15 mouse cellular contexts compared by ENCODE assay signal in the genomic region with DNA sequence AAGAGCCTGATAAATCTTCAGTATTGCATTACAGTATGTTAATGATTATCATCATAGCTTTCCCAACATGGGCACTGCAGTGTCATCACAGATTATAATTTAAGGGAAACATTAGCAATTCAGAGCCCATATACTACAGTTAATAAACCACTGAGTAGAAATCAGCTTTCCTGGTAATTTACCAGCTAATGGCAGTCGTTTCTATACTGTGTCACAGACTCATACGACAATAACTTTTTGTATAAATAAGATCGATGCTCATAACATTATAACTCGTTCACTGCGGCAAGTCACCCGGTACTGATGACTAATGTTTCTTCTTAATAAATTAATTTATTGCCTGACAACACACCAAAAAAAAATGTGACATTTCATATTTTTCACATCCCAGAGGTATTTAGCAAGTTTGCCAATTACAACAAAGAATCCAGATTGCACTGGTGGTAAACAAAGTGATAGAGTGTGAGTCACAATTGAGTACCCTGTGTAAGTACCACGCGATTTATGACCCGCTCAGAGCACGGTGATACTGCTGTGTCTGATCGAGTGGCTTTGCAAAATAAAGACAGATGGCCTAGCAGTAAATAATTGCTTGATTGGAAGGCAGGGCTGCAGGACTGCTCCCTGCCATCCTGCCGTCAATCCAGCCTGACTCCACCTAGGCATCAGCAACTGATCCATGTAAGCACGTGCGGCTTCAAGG. TPM values are rescaled to one million over a fixed set of nuclear protein-coding genes. Genes with fewer than 3 reads are reported as not detected.
DNase-seq lines count a peak whose midpoint lies in the region; ATAC-seq and TF ChIP-seq lines count a peak whose summit lies in the region.
"Had no signal": no experiment of that assay in that cellular context is flagged by ENCODE, and none has a peak within 500 bp of the region (broad histone marks: within the 10 kb centered on the region; RNA-seq: fewer than 3 reads in every experiment).

No protein-coding gene starts in this region.

- 63% methylated on average over 14 of the region's 14 CpGs for WGBS in intestine, embryonic 15.5 days
- WGBS in intestine, embryonic 16.5 days = 63% methylated on average over 14 of the region's 14 CpGs

- no peaks in the 10 kb centered on the region for H3K27me3 ChIP-seq in intestine, embryonic 15.5 days (replicated peaks)
- H3K27me3 ChIP-seq in intestine, embryonic 16.5 days (replicated peaks; ENCODE audit: control insufficient read depth, insufficient read depth, low read length) = no peaks in the 10 kb centered on the region
- H3K27me3 ChIP-seq in myocyte (ENCODE audit: control insufficient read depth, insufficient read depth, insufficient read length) = no peaks in the 10 kb centered on the region
- H3K27me3 ChIP-seq: kidney, embryonic 15.5 days; limb, embryonic 15.5 days had no signal

- peak; percentile 34 for DNase-seq in Muller cell, postnatal 12 days (ENCODE audit: inconsistent ontology term)
- DNase-seq in embryo, embryonic 11 days = peak; percentile 15
- no peak for DNase-seq in adrenal gland, postnatal 10 days
- DNase-seq: heart, postnatal 10 days; lung, embryonic 14.5 days; midbrain, embryonic 14.5 days had no signal

- H3K27ac ChIP-seq in intestine, embryonic 15.5 days = no peak overlapping the region
- no peak overlapping the region for H3K27ac ChIP-seq in intestine, embryonic 16.5 days (ENCODE audit: low read length)
- H3K27ac ChIP-seq: kidney, embryonic 15.5 days; left cerebral cortex, adult 2 months; limb, embryonic 15.5 days had no signal

- TF ChIP-seq POLR2A in myocyte (IDR thresholded peaks at IDR 0.05; ENCODE audit: insufficient read length, low read depth) = no peak

- no peak overlapping the region for H3ac ChIP-seq in myocyte (ENCODE audit: control insufficient read depth, insufficient read length)

- no peaks in the 10 kb centered on the region for H3K36me3 ChIP-seq in intestine, embryonic 15.5 days
- no peaks in the 10 kb centered on the region for H3K36me3 ChIP-seq in intestine, embryonic 16.5 days (ENCODE audit: control insufficient read depth, insufficient read depth, low read length)
- no peaks in the 10 kb centered on the region for H3K36me3 ChIP-seq in myocyte (ENCODE audit: control insufficient read depth, insufficient read depth)
- H3K36me3 ChIP-seq: kidney, embryonic 15.5 days; limb, embryonic 15.5 days had no signal

- no peak overlapping the region for H3K4me2 ChIP-seq in intestine, embryonic 15.5 days (replicated peaks)
- no peak overlapping the region for H3K4me2 ChIP-seq in intestine, embryonic 16.5 days (ENCODE audit: low read depth, low read length)
- no peak overlapping the region for H3K4me2 ChIP-seq in myocyte (ENCODE audit: low read depth)
- H3K4me2 ChIP-seq: kidney, embryonic 15.5 days; limb, embryonic 15.5 days; lung, embryonic 14.5 days had no signal

- H3K4me3 ChIP-seq in intestine, embryonic 15.5 days (replicated peaks) = no peak overlapping the region
- H3K4me3 ChIP-seq in intestine, embryonic 16.5 days (ENCODE audit: low read length) = no peak overlapping the region
- no peak overlapping the region for H3K4me3 ChIP-seq in myocyte
- H3K4me3 ChIP-seq: kidney, embryonic 15.5 days; left cerebral cortex, adult 2 months; limb, embryonic 15.5 days had no signal

- no peaks in the 10 kb centered on the region for H3K9me3 ChIP-seq in intestine, embryonic 15.5 days
- no peaks in the 10 kb centered on the region for H3K9me3 ChIP-seq in intestine, embryonic 16.5 days (ENCODE audit: control insufficient read depth, low read length)
- H3K9me3 ChIP-seq: kidney, embryonic 15.5 days; limb, embryonic 15.5 days had no signal

- H3K4me1 ChIP-seq in intestine, embryonic 15.5 days (replicated peaks) = no peaks in the 10 kb centered on the region
- H3K4me1 ChIP-seq in intestine, embryonic 16.5 days (ENCODE audit: control insufficient read depth, insufficient read depth, low read length) = no peaks in the 10 kb centered on the region; the same call in 1 of the 2 replicates
- H3K4me1 ChIP-seq: limb, embryonic 15.5 days had no signal

- H3K9ac ChIP-seq in intestine, embryonic 15.5 days = no peak overlapping the region
- H3K9ac ChIP-seq in intestine, embryonic 16.5 days (ENCODE audit: low read depth, low read length) = no peak overlapping the region
- H3K9ac ChIP-seq: kidney, embryonic 15.5 days; limb, embryonic 15.5 days; lung, embryonic 14.5 days had no signal

- H3K79me2 ChIP-seq in myocyte (ENCODE audit: control insufficient read depth, insufficient read depth) = no peaks in the 10 kb centered on the region

- 0 out of 2 replicates have a peak, but pooled peaks have one; percentile 10 for ATAC-seq in intestine, embryonic 15.5 days
- no peak; the same call in 1 of the 2 replicates for ATAC-seq in intestine, embryonic 16.5 days
- no peak for ATAC-seq in activated CD4-positive, CD25-positive, alpha-beta regulatory T cell, adult 4 months

TF ChIP-seq in myocyte, 11 proteins besides CTCF, POLR2A, EP300 and RAD21:
- TF ChIP-seq MYOD1 (IDR thresholded peaks at IDR 0.05; ENCODE audit: control insufficient read depth in 1 of 3, insufficient read length in 2 of 3, low read depth in 2 of 3) (no peak), CEBPB (IDR thresholded peaks at IDR 0.05; ENCODE audit: insufficient read depth, poor library complexity, severe bottlenecking) (peak; percentile 37; the same call in 1 of the 2 replicates)

RNA-seq across cellular contexts. Expression of gene Dut, which starts 37.9 kb away (rescaled TPM):
- polyA plus RNA-seq in intestine, embryonic 15.5 days (2015; fragmentation: Nextera tagmentation; extraction: Ambion mirVana) = 119 and 134 TPM in 2 replicates
- polyA plus RNA-seq in intestine, embryonic 16.5 days (2015; fragmentation: Nextera tagmentation; extraction: Ambion mirVana) = 95.2 and 110 TPM in 2 replicates
- polyA plus RNA-seq in myocyte (2012; fragmentation: generic; extraction: Trizol) = 57.1 TPM
- polyA plus RNA-seq in activated CD4-positive, CD25-positive, alpha-beta regulatory T cell, adult 4 months (2017; shearing (Covaris generic)) = 10 to 100 TPM; 79.4 to 92.9 TPM
- total RNA-seq in adrenal gland, postnatal 10 days (2021) = 10 to 100 TPM; 40.3 to 53.8 TPM

RNA-seq across cellular contexts. Expression of gene Slc12a1, which starts 56.7 kb away (rescaled TPM):
- not detected in 2 replicates for polyA plus RNA-seq in intestine, embryonic 15.5 days (2015; fragmentation: Nextera tagmentation; extraction: Ambion mirVana)
- not detected in 2 replicates for polyA plus RNA-seq in intestine, embryonic 16.5 days (2015; fragmentation: Nextera tagmentation; extraction: Ambion mirVana)
- 0.01 TPM for polyA plus RNA-seq in myocyte (2012; fragmentation: generic; extraction: Trizol)
- under 1 TPM in 1 of 2 experiments, not detected in 1; 0.17 TPM for polyA plus RNA-seq in activated CD4-positive, CD25-positive, alpha-beta regulatory T cell, adult 4 months (2017; shearing (Covaris generic))
- total RNA-seq in adrenal gland, postnatal 10 days (2021) = not detected
- total RNA-seq: granulocyte monocyte progenitor cell, adult 5-6 weeks; heart, postnatal 10 days had no signal
- polyA plus RNA-seq: limb, embryonic 15.5 days; lung, embryonic 14.5 days; midbrain, embryonic 14.5 days; urinary bladder, adult 2 months had no signal
